Mouse (Mus musculus) hindbrain, embryonic 16.5 days (tissue): ENCODE data around the gene Tango6. TPM values are rescaled to one million over a fixed set of nuclear protein-coding genes. Genes with fewer than 3 reads are reported as not detected.
A peak's percentile ranks its signal among the peaks of the same experiment; 100 is the strongest.

Experiments used
- ATAC-seq: fragments of 200-750 bp; cut with Nextera tagmentation; 2 replicates; pipeline ENCODE4 v1.8.0; 2017; ENCODE audit warnings: moderate TSS enrichment, moderate library complexity
- H3K27ac ChIP-seq: fragments of 300-500 bp; sonication (generic); 2 replicates; pipeline ENCODE4 v1.5.1; 2014; ENCODE audit warnings: low read depth, mild to moderate bottlenecking, control low read depth, low read length, moderate library complexity
- H3K27me3 ChIP-seq: fragments of 300-500 bp; sonication (generic); replicated peaks from 2 replicates; pipeline ENCODE4 v1.6.1; 2014; ENCODE audit warnings: low read length; ENCODE audit not compliant: control insufficient read depth, insufficient read depth
- H3K36me3 ChIP-seq: fragments of 300-500 bp; sonication (generic); 2 replicates; pipeline ENCODE4 v1.6.1; 2014; ENCODE audit warnings: mild to moderate bottlenecking, low read length, moderate library complexity, mixed read lengths; ENCODE audit not compliant: control insufficient read depth, insufficient read depth
- H3K4me1 ChIP-seq: fragments of 300-500 bp; sonication (generic); 2 replicates; pipeline ENCODE4 v1.6.1; 2014; ENCODE audit warnings: low read depth, low read length; ENCODE audit not compliant: control insufficient read depth, insufficient read depth
- H3K4me2 ChIP-seq: fragments of 300-500 bp; sonication (generic); 2 replicates; pipeline ENCODE4 v1.6.1; 2014; ENCODE audit warnings: mild to moderate bottlenecking, low read length, control low read depth, moderate library complexity
- H3K4me3 ChIP-seq: fragments of 300-500 bp; sonication (generic); 2 replicates; pipeline ENCODE4 v1.5.1; 2014; ENCODE audit warnings: mild to moderate bottlenecking, low read length, control low read depth, moderate library complexity
- H3K9ac ChIP-seq: fragments of 300-500 bp; sonication (generic); 2 replicates; pipeline ENCODE4 v1.6.1; 2014; ENCODE audit warnings: low read depth, mild to moderate bottlenecking, control low read depth, low read length, moderate library complexity
- H3K9me3 ChIP-seq: fragments of 300-500 bp; sonication (generic); 2 replicates; pipeline ENCODE4 v1.6.1; 2014; ENCODE audit warnings: mild to moderate bottlenecking, low read length, moderate library complexity; ENCODE audit not compliant: control insufficient read depth
- WGBS: fragments of 180-500 bp; shearing (Covaris S2); extraction: QIAGEN DNeasy Blood & Tissue Kit; methylation state at CpG from one replicate; pipeline ENCODE4 v1.1.7; 2014; 5-methylcytosine and 5-hydroxymethylcytosine counted together
- polyA plus RNA-seq: library from polyadenylated mRNA; unstranded; fragments of >200 nt; fragmentation: Nextera tagmentation; extraction: Ambion mirVana; gene quantifications from 2 replicates; pipeline ENCODE4 v1.2.1, GENCODE M21; 2015

Tango6 gene
- polyA plus RNA-seq, 1 experiment from 2014 or later: 5.9 TPM

- H3K9me3 ChIP-seq: no peaks in the 10 kb centered on the region
- H3K4me1 ChIP-seq: peaks cover 13% of the 10 kb centered on the region
- no peaks in the 10 kb centered on the region for H3K27me3 ChIP-seq
- WGBS: 37% methylated on average over 4 of the region's 4 CpGs
- H3K4me2 ChIP-seq: no peak overlapping the region
- no peaks in the 10 kb centered on the region for H3K36me3 ChIP-seq
- peak overlapping the region; percentile 0; the same call in 1 of the 2 replicates for H3K9ac ChIP-seq
- no peak overlapping the region for H3K4me3 ChIP-seq
- H3K27ac ChIP-seq: peak overlapping the region; percentile 37
- no peak for ATAC-seq
These were observed 78.4 kb downstream of the Tango6 start for GRCm38 (mm10) chr8:106761317-106761716.

DNA sequence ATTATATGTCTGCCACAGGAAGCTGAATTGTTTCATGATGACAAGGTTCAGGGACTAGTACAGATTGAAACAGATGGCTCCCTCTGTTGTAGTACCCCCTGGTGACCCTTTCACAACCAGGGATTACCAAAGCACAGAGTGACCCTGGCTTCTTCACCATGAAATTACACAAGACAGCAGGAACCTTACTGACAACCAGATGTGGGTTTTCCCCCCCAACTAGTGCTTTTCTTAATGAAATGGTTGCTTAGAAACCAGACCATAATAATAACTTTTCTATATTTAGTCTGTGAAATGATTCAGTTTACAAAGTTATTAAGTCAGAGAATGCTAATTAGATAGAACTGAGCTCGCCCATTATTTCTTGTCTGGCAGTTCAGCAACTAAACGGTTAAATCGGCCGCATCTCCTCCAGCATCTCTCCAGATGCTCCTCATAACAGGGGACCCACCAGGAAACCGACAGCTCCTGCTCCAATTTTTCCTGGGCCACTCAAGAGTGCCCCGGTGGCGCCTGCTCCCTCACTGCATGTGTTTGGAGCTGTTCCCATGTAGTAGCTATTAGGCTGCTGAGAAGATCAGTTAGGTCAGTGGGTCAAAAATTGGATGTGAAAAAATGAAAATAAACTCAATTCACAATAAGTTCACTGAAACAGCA, 79.1 kb downstream of the Tango6 start:
- H3K4me1 ChIP-seq: peaks cover 13% of the 10 kb centered on the region
- no peaks in the 10 kb centered on the region for H3K36me3 ChIP-seq
- H3K4me2 ChIP-seq: no peak overlapping the region
- 18% methylated on average over 7 of the region's 7 CpGs for WGBS
- no peak overlapping the region for H3K9ac ChIP-seq
- no peak overlapping the region for H3K4me3 ChIP-seq
- ATAC-seq: peak; percentile 54; the same call in 1 of the 2 replicates
- H3K27ac ChIP-seq: no peak overlapping the region
- no peaks in the 10 kb centered on the region for H3K27me3 ChIP-seq
- H3K9me3 ChIP-seq: no peaks in the 10 kb centered on the region

GRCm38 (mm10) chr8:106764529-106764928, 81.7 kb downstream of the Tango6 start:
- peaks cover 13% of the 10 kb centered on the region for H3K4me1 ChIP-seq
- no peak overlapping the region for H3K27ac ChIP-seq
- no peak overlapping the region for H3K4me3 ChIP-seq
- H3K9me3 ChIP-seq: no peaks in the 10 kb centered on the region
- 93% methylated on average over 1 of the region's 1 CpGs for WGBS
- no peak for ATAC-seq
- no peaks in the 10 kb centered on the region for H3K27me3 ChIP-seq
- H3K36me3 ChIP-seq: no peaks in the 10 kb centered on the region
- H3K4me2 ChIP-seq: no peak overlapping the region
- H3K9ac ChIP-seq: no peak overlapping the region

- no peak for ATAC-seq
- Histone ChIP-seq H3K4me1 (peaks cover 13% of the 10 kb centered on the region), H3K36me3 (no peaks in the 10 kb centered on the region), H3K9me3 (no peaks in the 10 kb centered on the region), H3K4me2 (no peak overlapping the region), H3K9ac (no peak overlapping the region), H3K4me3 (no peak overlapping the region), H3K27ac (no peak overlapping the region), H3K27me3 (no peaks in the 10 kb centered on the region)
- WGBS: 93% methylated on average over 2 of the region's 2 CpGs
These were observed 82.7 kb downstream of the Tango6 start for GRCm38 (mm10) chr8:106765570-106765969.

DNA sequence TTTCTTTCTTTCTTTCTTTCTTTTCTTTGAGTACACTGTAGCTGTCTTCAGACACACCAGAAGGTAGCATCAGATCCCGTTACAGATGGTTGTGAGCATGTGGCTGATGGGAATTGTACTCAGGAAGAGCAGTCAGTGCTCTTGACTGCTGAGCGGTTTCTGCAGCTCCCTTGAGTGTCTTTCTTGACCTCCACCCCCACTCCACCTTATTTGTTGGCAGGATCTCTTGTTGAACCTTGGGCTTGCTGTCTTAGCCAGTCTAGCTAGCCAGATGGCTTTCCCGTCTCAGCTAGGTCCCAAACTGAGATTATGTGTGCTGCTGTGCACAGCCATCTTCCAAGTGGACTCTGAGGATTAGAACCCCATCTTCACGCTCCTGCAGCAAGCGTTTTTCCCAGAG, 83.9 kb downstream of the Tango6 start:
- H3K36me3 ChIP-seq: no peaks in the 10 kb centered on the region
- no peaks in the 10 kb centered on the region for H3K27me3 ChIP-seq
- H3K4me3 ChIP-seq: no peak overlapping the region
- no peaks in the 10 kb centered on the region for H3K9me3 ChIP-seq
- no peak overlapping the region for H3K9ac ChIP-seq
- H3K4me1 ChIP-seq: peaks cover 5% of the 10 kb centered on the region
- no peak overlapping the region for H3K4me2 ChIP-seq
- ATAC-seq: no peak
- 77% methylated on average over 5 of the region's 5 CpGs for WGBS
- H3K27ac ChIP-seq: no peak overlapping the region

DNA sequence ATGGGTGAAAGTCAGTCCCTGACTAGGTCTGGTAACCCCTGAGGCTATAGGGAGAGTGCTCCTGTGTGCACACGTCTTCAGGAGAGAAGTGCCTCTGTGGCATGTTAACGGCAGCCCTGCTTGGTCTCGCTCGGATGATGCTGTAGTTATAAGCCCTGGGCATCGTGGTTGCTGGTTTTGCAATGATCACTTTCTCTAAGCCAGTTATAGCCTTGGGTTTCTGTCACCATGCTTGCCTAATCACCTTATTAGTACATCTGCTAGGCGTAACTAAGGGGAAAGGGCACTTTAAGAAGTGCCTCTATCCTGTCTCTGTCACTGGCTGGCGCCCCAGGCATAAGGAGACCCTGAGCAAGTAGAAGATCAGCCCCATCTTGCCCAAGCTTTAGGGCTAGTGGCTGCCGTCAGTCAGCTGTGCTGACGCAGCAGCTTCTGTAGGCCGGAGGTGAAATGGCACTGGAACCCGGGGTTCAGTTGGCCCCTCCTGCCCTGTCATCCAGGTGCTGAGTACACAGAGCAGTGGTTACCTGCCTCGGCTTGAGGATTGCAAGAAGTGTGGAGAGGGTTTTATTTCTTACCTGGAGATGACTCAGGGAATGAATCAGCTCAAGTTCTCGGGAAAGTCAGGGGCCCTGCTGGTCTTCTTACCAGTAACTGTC, 86.4 kb downstream of the Tango6 start:
- ATAC-seq: no peak
- Histone ChIP-seq H3K27me3 (no peaks in the 10 kb centered on the region), H3K4me2 (no peak overlapping the region), H3K4me3 (no peak overlapping the region), H3K4me1 (no peaks in the 10 kb centered on the region), H3K27ac (no peak overlapping the region), H3K9ac (no peak overlapping the region; the same call in 1 of the 2 replicates), H3K9me3 (no peaks in the 10 kb centered on the region), H3K36me3 (no peaks in the 10 kb centered on the region)
- 78% methylated on average over 13 of the region's 13 CpGs for WGBS

DNA sequence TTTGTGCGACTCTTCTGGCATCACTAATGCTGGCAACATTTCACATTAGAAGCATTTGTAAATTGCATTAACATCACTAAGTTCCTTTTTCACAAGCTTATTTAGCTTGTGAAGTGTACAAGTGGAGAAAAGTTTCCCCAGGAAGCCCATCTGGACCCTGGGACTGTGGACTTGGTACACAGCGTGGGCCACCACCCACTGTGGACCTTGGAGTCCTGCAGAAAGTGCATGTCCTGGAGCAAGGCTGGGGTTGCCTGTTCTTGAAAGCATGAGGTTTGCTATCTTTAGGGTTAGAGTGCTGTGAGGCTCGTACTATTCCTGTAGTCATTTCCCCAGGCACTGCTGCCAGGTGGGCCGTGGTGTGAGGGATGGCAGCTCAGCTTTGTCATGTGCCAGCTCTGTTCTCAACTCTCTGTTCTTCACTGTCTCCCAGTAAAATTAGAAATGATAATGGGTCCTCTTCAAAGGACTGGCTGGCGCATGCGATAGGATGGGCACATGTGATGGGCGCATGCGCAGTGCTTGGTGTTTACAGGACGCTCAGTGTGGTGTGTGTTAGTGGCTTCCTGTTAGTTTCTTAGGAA, 87.8 kb downstream of the Tango6 start:
- H3K4me2 ChIP-seq: no peak overlapping the region
- no peaks in the 10 kb centered on the region for H3K27me3 ChIP-seq
- no peak overlapping the region for H3K4me3 ChIP-seq
- H3K9me3 ChIP-seq: no peaks in the 10 kb centered on the region
- ATAC-seq: no peak
- H3K9ac ChIP-seq: no peak overlapping the region
- 91% methylated on average over 9 of the region's 9 CpGs for WGBS
- no peaks in the 10 kb centered on the region for H3K4me1 ChIP-seq
- no peaks in the 10 kb centered on the region for H3K36me3 ChIP-seq
- no peak overlapping the region for H3K27ac ChIP-seq

- Histone ChIP-seq H3K27ac (no peak overlapping the region), H3K4me3 (no peak overlapping the region), H3K36me3 (no peaks in the 10 kb centered on the region), H3K9me3 (no peaks in the 10 kb centered on the region), H3K27me3 (no peaks in the 10 kb centered on the region), H3K4me1 (no peaks in the 10 kb centered on the region), H3K9ac (no peak overlapping the region), H3K4me2 (no peak overlapping the region)
- ATAC-seq: no peak
- whole genome bisulfite sequencing: 83% methylated on average over 6 of the region's 6 CpGs
These were observed 89.2 kb downstream of the Tango6 start for GRCm38 (mm10) chr8:106772094-106772493.

DNA sequence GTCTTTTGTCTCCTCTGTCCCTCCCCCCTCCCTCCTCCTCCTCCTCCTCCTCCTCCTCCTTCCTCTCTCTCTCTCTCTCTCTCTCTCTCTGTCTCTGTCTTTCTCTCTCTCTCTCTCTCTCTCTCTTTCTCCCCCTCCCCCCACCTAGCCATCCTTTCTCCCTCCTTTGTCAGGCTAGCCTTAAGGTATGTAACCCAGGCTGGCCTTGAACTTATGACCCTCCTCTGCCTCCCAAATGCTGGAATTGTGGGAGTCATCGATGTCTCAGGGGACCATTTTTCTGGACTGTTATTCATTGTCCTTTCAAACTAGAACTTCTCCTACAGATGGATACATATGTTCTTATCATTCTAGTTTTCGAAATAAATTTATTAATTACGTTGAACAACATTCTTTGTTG, 89.6 kb downstream of the Tango6 start:
- no peaks in the 10 kb centered on the region for H3K4me1 ChIP-seq
- no peak overlapping the region for H3K9ac ChIP-seq
- H3K27ac ChIP-seq: no peak overlapping the region
- H3K36me3 ChIP-seq: no peaks in the 10 kb centered on the region
- 98% methylated on average over 3 of the region's 3 CpGs for WGBS
- H3K4me2 ChIP-seq: no peak overlapping the region
- ATAC-seq: no peak
- H3K27me3 ChIP-seq: no peaks in the 10 kb centered on the region
- no peaks in the 10 kb centered on the region for H3K9me3 ChIP-seq
- H3K4me3 ChIP-seq: no peak overlapping the region
